Mouse (Mus musculus): ENCODE data around the gene Nr5a1.
A peak's percentile ranks its signal among the peaks of the same experiment; 100 is the strongest.

Gene Nr5a1

DNA sequence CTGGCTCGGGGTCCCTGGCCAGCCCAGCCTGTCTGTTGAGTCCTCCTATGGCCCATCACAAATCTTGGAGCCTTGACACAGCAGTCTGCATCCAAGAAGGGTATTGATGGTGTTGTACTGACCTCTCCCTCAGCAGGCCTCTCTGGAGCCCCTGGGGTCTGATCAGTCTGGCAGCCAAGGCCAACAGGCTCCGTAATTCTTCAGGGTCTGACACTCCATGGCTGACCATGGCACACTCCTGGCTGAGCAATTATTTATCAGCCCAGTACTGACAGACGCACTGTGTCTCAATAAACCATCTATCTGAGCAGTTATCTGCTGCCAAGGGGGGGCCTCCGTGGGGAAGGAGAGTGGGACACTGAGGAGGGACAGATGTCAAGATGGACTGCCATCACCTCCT, 9.3 kb downstream of the Nr5a1 start:
- no peak for DNase-seq (ENCODE audit: extremely low read depth, low read depth)

DNA sequence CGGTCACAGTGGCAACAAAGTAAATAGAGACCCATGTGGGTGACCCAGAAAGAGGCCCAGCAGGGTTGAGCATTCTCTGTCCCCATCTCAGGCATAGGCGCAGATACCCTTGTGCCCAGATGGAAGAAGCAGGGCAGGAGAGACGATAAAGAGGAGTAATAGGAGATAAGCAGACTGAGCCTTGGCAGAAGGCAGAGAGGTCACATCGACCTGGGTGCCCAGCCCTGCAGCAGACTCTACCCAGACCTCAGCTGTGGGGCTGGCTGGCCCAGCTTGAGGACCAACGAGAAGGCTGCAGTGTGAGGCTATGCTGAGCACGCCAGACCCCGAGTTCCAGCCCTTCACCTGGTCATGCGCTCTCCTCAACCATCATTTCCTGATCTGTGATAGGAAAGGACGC, 10.0 kb downstream of the Nr5a1 start:
- DNase-seq (ENCODE audit: extremely low read depth, low read depth), result no peak

DNA sequence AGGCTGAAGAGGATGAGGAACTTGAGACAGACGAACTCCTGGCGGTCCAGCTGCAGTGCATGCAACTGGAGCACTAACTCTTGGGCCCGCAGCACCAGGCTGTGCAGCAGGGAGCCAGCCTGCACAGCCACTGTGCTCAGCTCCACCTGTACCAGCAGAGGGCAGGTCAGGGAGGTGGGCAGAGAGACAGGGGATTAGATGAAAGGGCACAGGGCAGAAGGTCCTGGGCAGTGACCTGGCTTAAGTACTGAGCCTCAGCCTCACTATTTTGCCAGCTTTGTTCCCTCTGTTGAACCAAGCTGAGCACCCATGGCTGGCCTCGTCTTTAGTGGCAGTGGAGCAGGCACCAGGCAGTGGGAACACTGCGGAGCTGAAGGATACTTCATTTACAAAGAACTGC, 14.2 kb downstream of the Nr5a1 start:
- no peak for DNase-seq (ENCODE audit: extremely low read depth, low read depth)

GRCm38 (mm10) chr2:38698623-38699022, 15.7 kb downstream of the Nr5a1 start:
- DNase-seq (ENCODE audit: extremely low read depth, low read depth), result no peak

GRCm38 (mm10) chr2:38697128-38698120, 16.9 kb downstream of the Nr5a1 start:
- no peak for DNase-seq (ENCODE audit: extremely low read depth, low read depth)

- DNase-seq (ENCODE audit: extremely low read depth, low read depth), result no peak
Observed at GRCm38 (mm10) chr2:38695770-38696169, 18.6 kb downstream of the Nr5a1 start.

- DNase-seq (ENCODE audit: extremely low read depth, low read depth), result no peak
Observed at GRCm38 (mm10) chr2:38691542-38691941, 22.8 kb downstream of the Nr5a1 start.

DNA sequence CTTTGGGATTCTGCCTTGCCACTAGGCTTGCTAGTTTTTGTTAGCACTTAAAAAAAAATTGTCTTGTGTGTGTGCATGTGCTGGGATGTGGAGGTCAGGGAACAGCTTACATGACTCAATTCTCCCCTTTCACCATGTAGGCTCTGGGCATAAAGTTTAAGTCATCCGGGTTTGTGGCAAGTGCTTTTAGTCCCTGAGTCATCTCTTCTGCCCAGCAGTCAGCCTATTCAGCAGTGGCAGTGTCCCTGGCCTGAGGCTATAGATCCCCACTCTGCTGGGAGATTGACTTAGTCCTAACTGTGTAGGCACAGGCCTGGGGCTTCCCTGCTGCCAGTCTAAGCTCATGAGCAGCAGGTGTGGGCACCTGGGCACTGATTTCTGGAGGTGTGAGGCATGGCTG, 24.5 kb downstream of the Nr5a1 start:
- no peak for DNase-seq (ENCODE audit: extremely low read depth, low read depth)

- no peak for DNase-seq (ENCODE audit: extremely low read depth, low read depth)
Observed at GRCm38 (mm10) chr2:38688791-38689520, 25.4 kb downstream of the Nr5a1 start.

DNA sequence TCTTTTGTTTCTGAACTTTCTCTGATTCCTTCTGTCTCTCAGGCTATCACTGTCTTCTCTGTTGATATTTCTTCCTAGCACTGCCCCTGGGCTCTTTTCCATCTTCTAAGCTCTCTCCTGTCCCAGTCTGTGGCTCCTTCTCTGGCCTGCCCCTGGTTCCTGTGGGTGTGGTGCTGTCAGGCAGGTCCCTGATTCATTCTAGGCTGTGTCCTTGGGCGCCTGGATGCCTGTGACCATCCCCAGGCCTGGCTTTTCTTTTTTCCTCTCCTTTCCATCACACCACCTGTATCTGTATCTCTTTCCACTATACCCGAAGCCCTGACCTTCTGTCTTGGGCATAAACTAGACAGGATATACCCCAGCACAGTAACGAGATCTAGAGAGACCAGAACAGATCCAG, 28.6 kb downstream of the Nr5a1 start:
- DNase-seq (ENCODE audit: extremely low read depth, low read depth), result no peak

DNA sequence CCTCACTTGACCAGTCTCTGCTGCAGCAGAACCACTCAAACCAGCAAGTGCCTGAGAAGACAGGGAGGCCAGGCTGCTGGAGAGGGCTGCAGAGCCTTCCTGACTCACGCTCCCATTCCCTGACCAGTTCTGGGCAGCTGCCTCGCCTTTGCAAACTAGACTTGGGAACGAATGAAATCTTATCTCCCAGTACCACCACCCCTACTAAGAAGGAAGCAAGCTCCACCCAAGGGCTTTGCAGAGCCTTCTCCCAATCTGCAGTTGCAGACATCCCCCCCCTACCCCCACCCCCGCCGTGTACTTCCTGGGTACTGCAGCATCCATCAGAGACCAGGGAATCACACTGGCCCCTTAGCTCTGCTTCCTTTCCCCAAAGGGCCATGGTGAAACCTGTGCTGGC, 31.3 kb downstream of the Nr5a1 start:
- DNase-seq (ENCODE audit: extremely low read depth, low read depth), result peak; percentile 62

DNA sequence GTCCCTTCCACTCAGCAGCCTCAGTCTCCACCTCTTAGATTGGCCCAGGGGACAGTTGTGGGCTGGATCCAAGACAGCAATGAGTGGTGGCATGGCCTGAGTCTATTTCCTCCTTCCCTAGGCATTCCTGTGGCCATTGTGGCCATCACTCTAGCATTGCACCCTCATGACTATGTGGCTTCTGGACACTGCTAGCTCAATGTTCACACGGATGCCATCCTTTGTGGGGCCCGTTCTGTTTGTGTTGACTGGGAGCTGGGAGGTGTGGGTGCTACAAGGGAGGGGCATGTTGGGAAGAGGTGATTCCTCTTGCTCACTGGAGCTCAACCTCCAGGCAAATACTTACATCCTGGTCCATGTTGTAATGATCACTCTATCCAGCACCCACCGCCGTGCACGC, 32.1 kb downstream of the Nr5a1 start:
- DNase-seq (ENCODE audit: extremely low read depth, low read depth), result no peak

DNA sequence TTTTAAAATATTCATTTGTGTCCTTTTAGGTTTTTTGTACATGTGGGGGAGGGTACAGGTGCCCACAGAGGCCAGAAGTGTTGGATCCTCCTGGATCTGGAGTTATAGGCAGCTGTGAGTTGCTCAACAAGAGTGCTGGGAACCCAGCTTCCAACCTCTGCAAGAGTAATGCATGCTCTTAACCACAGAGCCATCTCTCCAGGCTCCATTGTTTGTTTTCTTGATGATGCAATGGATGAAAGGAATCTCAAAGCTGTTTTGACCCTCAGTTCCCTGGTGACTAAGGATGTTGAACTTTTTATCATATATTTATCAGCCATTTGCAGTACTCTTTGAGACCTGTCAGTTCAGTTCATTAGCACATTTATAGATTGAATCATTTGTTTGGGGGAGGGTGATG, 35.4 kb downstream of the Nr5a1 start:
- no peak for DNase-seq (ENCODE audit: extremely low read depth, low read depth)

DNA sequence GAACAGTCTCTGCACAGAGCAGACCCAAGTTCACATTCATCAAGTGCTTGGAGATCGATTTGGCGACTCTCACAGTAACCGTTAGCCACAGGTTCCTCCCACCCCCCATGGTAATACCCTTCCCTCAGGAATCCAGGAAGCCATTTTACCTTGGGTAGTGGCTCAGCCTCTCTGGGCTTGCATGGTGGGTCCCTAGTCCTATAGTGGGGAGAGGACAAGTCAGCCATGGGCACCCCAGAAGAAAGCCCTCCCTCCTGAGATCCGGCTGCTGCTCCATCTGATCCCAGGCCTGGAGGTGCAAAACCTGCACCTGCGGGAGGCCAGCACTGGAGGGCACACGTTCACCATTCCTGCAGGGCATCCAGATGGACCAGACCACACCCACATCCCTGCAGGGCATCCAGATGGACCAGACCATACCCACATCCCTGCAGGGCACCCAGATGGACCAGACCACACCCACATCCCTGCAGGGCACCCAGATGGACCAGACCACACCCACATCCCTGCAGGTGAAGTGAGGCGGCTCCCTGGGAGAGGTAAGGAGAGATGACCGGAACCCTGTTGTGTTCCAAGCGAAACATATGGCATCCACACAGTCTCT, 38.9 kb downstream of the Nr5a1 start:
- DNase-seq (ENCODE audit: extremely low read depth, low read depth), result no peak

DNA sequence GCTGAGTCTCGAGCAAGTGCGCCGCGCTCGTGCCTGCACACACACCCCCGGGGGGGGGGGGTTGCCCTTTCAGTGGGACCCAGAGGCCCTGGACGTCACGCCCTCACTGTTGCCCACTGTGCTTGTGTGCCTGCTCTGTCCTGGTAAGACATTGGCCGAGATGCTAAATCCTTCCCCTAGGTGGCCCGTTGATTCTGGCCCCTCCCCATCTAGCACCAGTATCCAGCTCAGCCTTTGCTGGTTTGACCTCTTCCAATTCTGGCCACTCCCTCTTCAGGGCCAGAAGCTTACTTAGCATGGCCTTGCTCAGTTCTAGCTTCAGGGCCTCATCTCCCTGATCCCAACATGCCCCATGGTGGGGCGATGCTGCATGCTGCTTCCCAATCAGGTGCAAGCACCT, 41.8 kb downstream of the Nr5a1 start:
- no peak for DNase-seq (ENCODE audit: extremely low read depth, low read depth)

- DNase-seq (ENCODE audit: extremely low read depth, low read depth), result peak; percentile 40
Observed at GRCm38 (mm10) chr2:38668802-38669580, 45.4 kb downstream of the Nr5a1 start.

- peak; percentile 34 for DNase-seq (ENCODE audit: extremely low read depth, low read depth)
Observed at GRCm38 (mm10) chr2:38661398-38661797, 52.9 kb downstream of the Nr5a1 start.

DNA sequence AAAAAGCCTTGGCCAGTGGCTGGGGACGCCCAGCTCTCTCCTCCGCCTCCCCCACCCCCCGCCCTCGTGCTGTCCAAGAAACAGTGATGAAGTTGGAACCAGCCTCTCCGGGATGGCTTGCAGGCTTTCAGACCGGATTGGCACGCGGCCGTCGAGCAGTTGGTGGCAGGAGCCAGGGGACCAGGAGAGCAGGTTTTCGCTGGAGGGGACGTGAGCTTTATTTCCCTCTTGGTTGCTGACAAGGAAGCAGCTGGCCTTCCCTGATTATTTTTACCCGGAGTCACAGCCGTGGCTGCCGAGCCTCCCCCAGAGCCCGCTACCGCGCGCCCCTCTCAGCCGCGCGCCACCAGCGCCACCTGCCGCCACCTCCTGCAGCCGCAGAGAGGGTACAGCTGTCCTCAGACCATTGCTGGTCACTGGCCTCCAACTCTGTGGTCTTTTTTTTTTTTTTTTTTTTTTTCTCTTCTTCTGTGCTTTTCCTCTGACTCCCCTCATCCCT, 56.0 kb downstream of the Nr5a1 start:
- DNase-seq (ENCODE audit: extremely low read depth, low read depth), result peak; percentile 78

DNA sequence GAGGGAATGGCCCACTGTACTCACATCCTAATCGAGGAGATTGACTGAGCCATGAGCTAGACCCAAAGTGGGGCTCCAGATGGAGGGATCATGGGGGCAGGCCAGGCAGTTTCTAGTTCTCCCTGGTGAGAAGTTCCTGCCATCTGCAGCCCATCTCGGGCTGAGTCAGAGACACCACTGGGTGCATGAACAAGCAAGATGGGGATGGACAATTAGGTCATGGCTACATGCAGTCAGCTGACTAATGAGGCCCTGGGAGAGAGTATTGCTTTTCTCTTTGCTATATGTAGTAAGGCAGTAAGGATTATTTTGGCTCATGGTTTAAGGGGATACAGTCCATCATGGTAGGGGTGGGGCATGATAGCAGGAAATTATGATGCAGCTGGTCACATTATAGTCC, 60.6 kb downstream of the Nr5a1 start:
- no peak for DNase-seq (ENCODE audit: extremely low read depth, low read depth)

DNA sequence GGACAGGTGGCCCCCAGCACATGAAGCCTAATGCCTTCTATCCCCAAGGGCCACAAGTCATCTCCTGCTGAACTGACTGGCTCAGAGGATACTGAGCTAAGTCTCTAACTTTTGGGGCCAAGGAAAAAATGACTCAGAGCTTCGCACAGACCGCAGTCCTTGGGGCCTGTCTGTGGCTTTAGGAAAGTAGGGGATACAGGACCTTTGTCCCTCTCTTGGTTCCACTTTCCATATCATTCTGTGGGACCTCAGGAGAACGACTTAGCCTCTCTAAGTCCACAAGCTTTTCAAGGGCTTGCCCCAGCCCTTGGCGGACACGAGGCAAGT, 61.1 kb downstream of the Nr5a1 start:
- no peak for DNase-seq (ENCODE audit: extremely low read depth, low read depth)

- DNase-seq (ENCODE audit: extremely low read depth, low read depth), result no peak
Observed at GRCm38 (mm10) chr2:38652565-38653292, 61.6 kb downstream of the Nr5a1 start.

Measured in MEL-GATA-1-ER (cell line).